Mouse (Mus musculus): ENCODE results near the gene Ccdc88b.
"Not testable (repeated sequence)": the region's sequence is repeated elsewhere in the genome, so short reads cannot be mapped to it uniquely, and the experiment has no call there.

Ccdc88b gene

GRCm38 (mm10) chr19:6858031-6858430 is at the start of gene Ccdc88b:
Ccdc88b (minus strand) TSS chr19:6858211.
- no peak for DNase-seq

DNA sequence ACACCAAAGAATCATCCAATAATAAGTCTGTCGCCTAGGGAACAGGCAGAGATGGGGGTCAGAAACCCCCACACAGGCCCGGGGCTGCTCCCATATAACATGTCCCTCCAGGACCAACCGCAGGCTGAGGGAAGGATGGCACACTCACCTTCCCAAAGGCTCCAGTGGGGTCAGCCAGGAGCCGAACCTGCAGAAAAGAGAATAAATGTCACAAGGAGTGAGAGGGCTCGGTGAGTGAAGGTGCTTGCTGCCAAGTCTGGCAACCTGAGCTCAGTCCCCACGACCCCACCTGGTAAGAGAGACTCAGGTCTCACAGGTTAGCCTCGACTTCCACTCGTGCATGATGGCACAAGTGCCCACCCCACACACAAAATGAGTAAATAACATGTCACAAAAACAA is 49.1 kb upstream of the Ccdc88b start:
- DNase-seq = no peak

DNA sequence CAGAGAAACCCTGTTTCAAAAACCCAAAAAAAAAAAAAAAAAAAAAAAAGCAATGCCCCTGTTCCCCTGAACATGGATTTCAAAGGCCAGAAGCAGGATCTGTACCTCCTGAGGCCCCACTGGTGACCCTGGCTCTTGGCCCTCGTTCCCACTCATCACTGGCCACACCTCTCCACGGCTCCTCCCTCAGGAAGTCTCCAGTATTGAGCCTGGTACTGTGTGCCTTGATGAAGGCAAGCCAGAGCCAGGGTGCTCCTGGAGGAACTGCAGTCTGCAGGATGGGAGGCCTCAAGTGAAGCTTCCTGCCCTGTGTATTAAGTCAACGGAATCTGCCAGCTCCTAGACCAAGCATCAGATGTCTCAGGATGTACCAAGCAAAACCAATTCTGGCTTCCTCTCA is 48.2 kb upstream of the Ccdc88b start:
- no peak for DNase-seq

GRCm38 (mm10) chr19:6905498-6906159 is 47.6 kb upstream of the Ccdc88b start:
- DNase-seq = no peak

DNA sequence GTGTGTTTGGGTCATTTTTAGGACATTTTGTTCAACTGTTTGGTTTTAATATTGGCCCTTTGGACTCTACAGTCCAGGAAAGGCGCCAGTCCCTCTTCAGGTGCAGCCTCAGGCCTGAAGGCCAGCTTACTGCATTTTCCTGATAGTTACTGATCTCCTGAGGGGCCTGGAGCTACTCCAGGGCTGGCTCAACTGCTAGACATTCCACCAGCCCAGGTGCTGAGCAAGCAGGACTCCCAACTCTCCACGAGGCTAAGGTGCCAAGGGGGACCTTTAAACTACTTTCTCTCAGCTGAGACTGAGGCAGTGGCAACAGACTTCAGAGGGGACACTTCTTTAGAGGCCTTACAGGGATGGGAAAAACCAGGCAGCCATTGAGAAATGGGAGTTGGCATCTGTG is 46.8 kb upstream of the Ccdc88b start:
- DNase-seq = no peak

DNA sequence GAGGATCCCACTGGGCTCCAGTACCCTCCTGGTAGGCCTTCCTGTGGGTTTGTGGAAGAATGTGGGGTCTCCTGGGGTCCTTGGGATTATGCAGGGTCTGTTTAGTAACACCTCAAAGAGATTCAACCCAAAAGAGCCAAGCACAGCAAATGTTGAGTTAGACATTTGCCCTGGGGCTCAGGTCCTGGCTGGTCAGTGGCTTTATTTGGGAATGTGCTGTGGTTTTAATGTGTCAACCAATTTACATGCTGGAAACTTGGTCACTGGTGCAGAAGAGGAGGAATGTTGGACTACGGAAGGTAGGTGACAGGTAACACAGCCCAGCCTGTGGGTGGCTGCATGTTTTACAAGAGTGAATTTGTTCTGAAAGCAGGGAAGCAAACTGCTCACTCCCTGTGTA is 45.0 kb upstream of the Ccdc88b start:
- DNase-seq = no peak

- no peak for DNase-seq
These were observed 41.6 kb upstream of the Ccdc88b start for GRCm38 (mm10) chr19:6899641-6900040.

- DNase-seq = not testable (repeated sequence)
These were observed 37.7 kb upstream of the Ccdc88b start for GRCm38 (mm10) chr19:6895608-6896305.

GRCm38 (mm10) chr19:6893731-6894451 is 35.9 kb upstream of the Ccdc88b start:
- no peak for DNase-seq

- no peak for DNase-seq
These were observed 34.5 kb upstream of the Ccdc88b start for GRCm38 (mm10) chr19:6892512-6892911.

- no peak for DNase-seq
These were observed 20.0 kb upstream of the Ccdc88b start for GRCm38 (mm10) chr19:6877965-6878364.

DNA sequence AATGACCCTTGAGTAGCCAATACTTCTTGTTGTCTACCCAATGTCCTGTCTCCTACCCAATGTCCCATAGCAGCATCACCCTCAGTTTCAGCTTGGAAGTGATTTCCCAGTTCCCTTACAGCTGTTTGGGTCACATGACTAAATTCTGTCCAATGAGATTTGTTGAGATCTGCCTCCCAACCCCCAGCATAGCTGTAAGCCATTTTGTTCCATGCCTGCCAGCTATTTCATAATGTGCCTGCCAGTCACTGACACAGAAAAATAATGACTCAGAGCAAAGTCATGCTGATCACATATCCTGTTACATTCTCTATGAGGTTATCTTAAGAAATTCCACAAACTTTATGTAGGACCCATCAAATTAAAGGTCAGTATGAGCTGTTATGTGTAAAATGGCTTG is 18.8 kb upstream of the Ccdc88b start:
- DNase-seq = no peak

DNA sequence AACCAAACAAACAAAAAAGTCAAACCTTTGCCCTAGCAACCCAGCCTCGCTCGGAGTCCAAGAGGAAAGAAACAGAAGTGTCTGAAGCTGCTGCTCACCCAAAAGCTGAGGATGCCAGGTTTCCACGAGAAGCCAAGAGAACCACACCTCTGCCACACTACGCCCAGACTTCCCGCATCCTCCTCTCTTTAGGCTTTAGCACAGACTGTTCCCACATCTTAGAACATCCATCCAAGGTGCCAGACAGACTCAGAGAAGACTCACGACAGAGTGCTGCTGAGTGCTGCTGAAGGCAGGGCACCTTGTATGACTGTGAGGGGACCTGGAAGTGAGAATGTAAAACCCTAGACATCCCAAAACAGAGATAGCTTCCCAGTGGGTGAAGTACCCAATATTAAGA is 17.8 kb upstream of the Ccdc88b start:
- no peak for DNase-seq

- no peak for DNase-seq
These were observed 16.2 kb upstream of the Ccdc88b start for GRCm38 (mm10) chr19:6874257-6874656.

DNA sequence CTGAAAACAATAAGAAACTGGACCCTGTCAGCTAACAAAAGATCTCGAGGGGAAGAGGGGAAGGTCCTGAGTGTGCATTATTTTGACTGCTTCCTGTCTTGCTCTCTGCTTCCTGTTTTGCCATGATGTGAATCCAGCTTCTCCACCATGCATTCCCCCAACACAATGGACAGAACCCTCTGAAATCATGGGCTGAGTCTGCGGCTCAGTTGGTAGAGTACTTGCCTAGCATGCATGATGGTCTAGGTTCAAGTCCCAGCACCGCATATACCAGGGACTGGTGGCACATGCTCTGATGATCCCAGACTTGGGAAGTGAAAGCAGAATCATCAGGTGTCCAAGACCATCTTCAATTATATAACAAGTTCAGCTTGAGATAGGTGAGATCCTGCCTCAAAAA is 14.7 kb upstream of the Ccdc88b start:
- DNase-seq = no peak

DNA sequence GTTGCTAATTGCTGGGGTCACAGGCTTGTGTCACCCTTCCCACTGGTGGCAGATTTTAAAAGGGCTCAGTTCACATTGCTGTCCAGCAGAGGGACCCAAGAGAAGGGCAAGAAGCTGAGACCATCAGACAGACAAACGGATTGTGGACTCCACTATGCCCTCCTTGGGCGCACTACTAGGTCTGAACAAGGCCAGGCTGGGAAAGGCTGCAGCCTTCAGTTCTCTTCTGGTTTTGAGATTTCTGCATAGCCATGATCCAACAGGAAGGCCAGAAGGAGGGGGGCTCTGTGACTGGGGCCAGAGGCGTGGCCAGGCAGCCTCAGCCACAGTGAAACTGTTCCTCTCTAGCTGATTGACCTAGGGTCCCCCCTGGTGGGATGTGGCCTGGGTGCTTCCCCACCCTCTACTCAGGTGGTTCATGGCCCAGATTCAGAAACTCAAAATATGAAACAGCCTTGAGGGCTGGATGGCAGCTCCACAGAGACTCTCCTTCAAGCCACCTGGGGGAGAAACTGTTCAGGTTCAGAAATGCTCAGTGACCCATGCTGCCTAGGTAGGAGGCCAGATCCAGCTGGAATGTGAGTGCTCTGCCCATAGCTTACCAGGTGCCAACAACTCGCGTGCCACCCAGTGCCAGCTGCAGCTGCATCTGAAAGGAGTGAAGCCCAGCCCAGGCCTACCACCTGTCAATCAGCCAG is 13.7 kb upstream of the Ccdc88b start:
- no peak for DNase-seq

GRCm38 (mm10) chr19:6869355-6869754 is 11.3 kb upstream of the Ccdc88b start:
- no peak for DNase-seq

GRCm38 (mm10) chr19:6861451-6861850 is 3.4 kb upstream of the Ccdc88b start:
- DNase-seq = no peak

DNA sequence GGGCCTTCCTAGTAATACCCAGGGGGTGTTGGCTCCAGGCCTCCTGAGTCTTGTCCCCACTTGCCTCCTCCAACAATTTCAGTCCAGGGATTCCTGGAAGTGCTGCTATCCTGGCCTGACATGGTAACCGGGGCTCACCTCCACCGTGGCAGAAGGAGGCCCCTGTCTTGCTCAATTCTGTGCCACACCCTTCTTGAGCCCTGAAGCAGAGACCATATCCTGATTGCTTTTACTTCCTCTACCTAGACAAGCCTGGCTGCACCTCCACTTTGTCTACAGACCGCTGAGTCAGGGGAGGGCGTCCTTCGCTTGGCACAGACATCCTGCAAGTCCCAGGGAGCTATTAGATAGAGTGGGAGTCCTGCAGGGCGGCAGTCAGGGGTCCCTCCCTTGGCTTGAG is 2.7 kb upstream of the Ccdc88b start:
- DNase-seq = no peak

- DNase-seq = no peak
These were observed 2.0 kb upstream of the Ccdc88b start for GRCm38 (mm10) chr19:6859971-6860370.

GRCm38 (mm10) chr19:6859032-6859651 is 1.1 kb upstream of the Ccdc88b start:
- no peak for DNase-seq

DNA sequence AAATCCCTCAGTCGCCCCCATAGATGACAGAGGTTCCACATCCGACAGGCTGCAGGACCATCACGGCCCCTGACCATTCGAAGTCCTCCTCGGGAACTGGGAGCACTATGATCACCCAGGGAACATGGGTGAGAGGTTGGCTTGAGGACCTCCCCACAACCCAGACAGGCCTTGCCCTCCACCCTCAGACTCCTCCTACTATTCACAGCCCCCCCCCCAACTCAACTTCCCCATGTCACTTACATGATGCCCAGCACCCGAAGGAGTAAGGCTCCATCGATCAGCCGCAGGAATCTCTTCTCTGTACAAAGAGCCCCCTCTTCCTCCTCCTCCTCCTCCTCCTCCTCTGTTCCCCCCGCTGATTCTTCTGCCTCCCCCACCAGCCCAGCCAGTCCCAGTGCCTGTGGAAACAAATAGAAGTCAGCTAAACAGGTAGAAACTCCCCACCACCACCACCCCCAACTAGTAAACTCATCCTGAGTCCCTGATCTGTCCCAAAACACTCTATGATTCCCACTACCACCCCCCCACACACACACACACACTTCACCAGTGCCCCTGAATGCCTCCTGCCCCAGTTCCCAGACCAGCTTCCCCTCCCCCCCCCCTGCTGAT is 513 bp downstream of the Ccdc88b start:
- DNase-seq = no peak

DNA sequence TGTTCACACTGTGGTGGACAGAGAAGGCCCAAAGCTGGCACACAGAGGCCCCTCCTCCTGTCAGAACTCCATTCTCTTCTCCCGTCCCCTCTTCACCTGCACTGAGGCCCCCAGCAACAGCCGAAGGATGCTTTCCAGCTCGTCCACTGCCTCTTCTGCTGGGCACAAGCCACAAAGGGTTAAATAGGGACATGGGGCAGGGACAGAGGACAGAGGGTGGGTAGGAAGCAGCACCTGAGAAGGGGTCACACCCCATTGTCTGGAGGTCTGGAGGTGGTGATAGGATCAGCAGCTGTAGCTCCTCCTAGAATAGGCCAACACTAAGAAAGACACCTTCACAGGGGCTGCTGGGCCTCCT is 1.0 kb downstream of the Ccdc88b start:
- DNase-seq = no peak

Data from cerebellum, adult 11 months (tissue).